Mouse (Mus musculus): ENCODE measurements around the gene B4galnt3. TPM values are rescaled to one million over a fixed set of nuclear protein-coding genes. Genes with fewer than 3 reads are reported as not detected.

Gene B4galnt3
- total RNA-seq, 1 experiment from 2014 or later: 8.0 TPM

Other genes starting within 250 kb of the B4galnt3 start
- gene Ninj2, start 201.2 kb downstream of the B4galnt3 start, total RNA-seq (2021): not detected in 2 replicates
- gene D330020A13Rik, start 195 bp downstream of the B4galnt3 start, total RNA-seq (2021): 0.61 TPM in 1 of 2 replicates, not detected in the other
- gene Kdm5a, start 69.6 kb upstream of the B4galnt3 start, total RNA-seq (2021): 48.0 and 63.3 TPM in 2 replicates
- gene Ccdc77, start 69.8 kb upstream of the B4galnt3 start, total RNA-seq (2021): 8.2 and 10.9 TPM in 2 replicates
- gene Il17ra, start 168.7 kb upstream of the B4galnt3 start, total RNA-seq (2021): 10.2 and 14.5 TPM in 2 replicates
- gene Tmem121b, start 199.2 kb upstream of the B4galnt3 start, total RNA-seq (2021): not detected in 2 replicates
- gene Hdhd5, start 236.8 kb upstream of the B4galnt3 start, total RNA-seq (2021): 28.5 and 37.4 TPM in 2 replicates

Measured in adrenal gland, postnatal 25 days (tissue).